Mouse (Mus musculus) right cerebral cortex, adult 2 months (tissue): ENCODE results near the gene Tm2d1.
"Not testable (repeated sequence)": the region's sequence is repeated elsewhere in the genome, so short reads cannot be mapped to it uniquely, and the experiment has no call there.

Experiments used
- DNase-seq, 2 experiments: peaks; one replicate each; pipeline ENCODE4 v3.0.0; 2021 to 2022; ENCODE audit warnings: low spot score in 2 of 2

The Tm2d1 gene

GRCm38 (mm10) chr4:98382716-98383424 lies at the start of gene Tm2d1:
Gene Tm2d1, minus strand, starts transcription at chr4:98383306.
- DNase-seq, result peak; percentile 79 to 81

GRCm38 (mm10) chr4:98428371-98428770 lies 45.3 kb upstream of the Tm2d1 start:
- no peak for DNase-seq

GRCm38 (mm10) chr4:98415150-98415549 lies 32.0 kb upstream of the Tm2d1 start:
- not testable (repeated sequence) for DNase-seq

DNA sequence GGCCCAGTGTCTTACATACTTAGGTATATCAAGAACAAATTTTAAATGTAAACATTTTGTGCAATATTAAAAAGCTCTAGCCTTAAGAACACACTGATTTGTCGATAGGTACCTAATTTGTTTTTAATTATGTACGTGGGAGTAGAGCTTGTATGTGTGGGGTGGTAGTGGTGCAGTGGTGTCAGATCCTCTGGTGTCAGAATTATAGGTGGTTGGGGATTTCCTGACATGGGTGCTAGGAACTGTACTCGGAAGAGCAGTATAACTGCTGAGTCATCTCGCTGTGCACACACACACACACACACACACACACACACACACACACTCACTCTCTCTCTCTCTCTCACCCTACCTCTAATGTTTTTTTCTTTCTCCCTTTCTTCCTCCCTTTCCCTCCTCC lies 25.3 kb upstream of the Tm2d1 start:
- no peak for DNase-seq

DNA sequence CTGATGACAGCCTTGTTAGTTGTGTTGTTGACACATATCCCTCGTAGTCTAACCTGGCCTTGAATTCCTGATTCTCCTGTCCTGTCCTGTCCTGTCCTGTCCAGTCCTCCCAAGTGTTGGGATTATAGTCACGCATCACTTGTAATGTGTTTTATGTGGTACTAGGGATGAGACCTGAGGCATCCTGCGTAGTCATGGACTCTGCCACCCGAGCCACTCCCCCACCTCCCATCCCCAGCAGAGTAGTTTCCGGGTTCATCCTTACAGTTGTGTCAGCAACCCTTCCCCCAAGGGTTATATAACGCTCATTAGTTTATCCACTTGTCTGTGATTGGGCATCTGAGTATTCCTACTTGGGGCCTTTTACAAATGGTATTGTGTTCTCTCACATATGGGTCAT lies 21.3 kb upstream of the Tm2d1 start:
- no peak for DNase-seq

- no peak for DNase-seq
Measured at GRCm38 (mm10) chr4:98403492-98403891, 20.4 kb upstream of the Tm2d1 start.

DNA sequence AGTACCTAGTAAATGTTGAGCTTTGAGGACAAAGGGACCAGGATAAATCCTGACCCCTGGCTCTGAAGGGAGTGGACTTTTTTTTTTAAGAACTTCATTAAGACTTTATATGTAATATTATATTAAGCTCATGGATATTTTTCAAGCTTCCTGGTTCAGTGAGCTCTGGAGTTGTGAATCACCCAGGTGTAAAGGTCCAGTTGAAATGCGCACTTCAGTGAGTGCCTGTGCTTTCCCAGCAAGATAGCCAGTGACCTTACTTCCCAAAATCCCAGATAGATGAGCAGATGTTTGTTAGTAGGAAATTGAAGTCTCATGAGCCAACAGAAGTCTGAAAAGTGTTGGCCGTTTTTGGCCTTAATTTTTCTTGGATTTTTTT lies 18.5 kb upstream of the Tm2d1 start:
- no peak for DNase-seq

DNA sequence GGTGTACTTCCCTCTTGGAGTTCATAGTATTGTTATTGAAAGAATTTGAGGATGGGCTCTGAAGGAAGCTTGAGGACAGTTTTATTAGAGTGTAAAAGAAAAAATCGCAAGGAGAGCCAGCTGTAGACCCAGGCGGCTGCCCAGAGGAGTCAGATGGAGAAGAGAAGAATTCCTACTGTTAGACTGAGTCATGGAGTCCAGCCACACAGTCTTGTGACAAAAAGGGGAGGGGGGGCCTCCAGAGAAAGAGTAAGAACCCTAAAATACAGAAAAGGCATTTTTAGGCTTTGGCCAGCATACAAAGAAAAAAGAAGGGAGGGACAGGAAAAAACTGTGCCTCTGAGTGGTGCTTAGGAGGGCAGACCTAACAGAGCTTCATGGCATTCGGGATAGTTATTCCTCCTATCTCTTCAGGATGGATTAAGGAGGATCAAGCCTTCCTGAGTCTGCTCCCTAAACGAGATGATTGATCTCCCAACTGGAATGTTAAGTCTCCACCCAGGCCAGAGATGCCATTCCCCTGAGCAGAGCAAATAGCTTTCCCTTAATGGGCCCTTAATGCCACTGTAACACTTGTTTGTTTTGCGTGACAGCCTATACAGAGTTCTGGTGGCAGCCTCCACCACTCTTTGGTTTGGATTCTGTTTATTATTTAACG lies 17.9 kb upstream of the Tm2d1 start:
- no peak for DNase-seq

DNA sequence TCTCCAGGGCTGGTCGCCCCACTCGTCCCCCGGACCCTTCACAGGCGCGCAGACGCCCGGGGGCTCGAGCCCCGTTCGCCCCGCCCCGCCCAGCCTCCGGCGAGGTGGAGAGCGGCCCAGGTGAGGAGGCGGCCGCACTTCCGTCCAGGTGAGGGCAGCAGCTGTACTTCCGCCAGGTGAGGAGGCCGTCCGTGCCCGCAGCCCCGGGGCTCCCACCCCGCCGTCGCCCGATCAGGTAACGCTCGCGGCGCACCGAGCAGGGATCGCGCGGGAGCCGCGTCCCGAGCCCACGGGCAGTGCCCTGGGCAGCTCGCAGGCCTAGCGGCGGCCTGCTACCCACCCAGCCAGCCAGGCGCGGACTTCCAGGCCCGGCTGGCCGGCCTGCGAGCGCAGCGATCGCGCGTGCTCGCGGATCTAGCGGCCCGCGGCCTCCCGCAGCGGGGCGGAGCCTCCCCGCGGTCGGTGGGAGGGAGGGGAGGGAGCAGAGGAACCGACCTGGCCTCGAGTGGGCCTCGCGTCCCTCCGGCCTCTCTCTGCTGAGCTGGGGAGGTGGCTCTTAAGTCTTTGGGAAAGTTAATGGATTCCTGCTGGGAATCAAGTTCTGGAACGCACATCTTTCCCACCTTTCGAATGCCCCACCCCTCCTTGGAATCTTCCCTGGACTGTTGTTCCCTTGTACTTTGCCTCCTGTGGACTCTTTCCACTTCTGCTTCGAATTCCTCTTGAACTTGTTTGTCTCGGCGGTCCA lies 12.8 kb upstream of the Tm2d1 start, which contains the start of gene Patj:
Gene Patj, plus strand, starts transcription at position 96 of the 748 bp plus-strand sequence.
- DNase-seq, result peak; percentile 40 to 69

- no peak for DNase-seq
Measured at GRCm38 (mm10) chr4:98395346-98395689, 12.2 kb upstream of the Tm2d1 start.

GRCm38 (mm10) chr4:98385036-98385435 lies 1.9 kb upstream of the Tm2d1 start:
- DNase-seq, result no peak

- no peak for DNase-seq
Measured at GRCm38 (mm10) chr4:98376943-98377342, 6.2 kb downstream of the Tm2d1 start.

- DNase-seq, result no peak
Measured at GRCm38 (mm10) chr4:98375401-98375800, 7.7 kb downstream of the Tm2d1 start.

DNA sequence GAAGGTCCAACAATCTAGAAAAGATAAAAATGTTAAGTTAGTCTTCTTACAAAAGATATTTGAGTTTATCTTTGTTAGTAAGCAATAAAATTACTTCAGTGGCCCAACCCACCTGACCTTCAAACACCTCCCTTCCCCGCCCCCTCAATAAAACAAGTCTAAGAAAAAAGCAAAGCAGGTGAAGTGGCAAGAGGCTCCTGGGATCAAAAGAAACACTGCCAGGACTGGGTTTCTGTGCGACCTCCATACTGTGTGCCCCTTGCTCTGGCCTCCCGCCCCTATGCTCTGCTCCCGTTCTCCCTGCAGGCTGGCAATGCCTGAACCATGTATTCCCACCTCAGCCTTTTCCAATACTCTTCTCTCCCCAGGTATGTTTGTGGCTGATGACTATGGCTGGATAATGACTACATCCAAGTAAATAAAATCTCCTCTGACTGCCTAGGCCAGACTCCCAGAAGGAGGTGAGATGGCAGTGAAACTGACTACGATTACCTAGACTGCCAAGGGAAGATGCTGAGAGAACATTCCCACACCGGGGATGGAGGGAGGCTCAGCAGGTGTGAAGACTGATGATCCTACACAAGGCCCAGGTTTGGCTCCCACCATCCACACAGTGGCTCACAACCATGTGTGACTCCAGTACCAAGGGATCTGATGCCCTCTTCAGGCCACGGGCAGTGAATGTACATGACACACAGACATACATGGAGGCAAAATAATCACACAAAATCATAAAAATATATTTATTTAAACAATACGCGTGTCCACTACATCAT lies 24.9 kb downstream of the Tm2d1 start:
- no peak for DNase-seq

GRCm38 (mm10) chr4:98348580-98348979 lies 34.5 kb downstream of the Tm2d1 start:
- DNase-seq, result no peak

DNA sequence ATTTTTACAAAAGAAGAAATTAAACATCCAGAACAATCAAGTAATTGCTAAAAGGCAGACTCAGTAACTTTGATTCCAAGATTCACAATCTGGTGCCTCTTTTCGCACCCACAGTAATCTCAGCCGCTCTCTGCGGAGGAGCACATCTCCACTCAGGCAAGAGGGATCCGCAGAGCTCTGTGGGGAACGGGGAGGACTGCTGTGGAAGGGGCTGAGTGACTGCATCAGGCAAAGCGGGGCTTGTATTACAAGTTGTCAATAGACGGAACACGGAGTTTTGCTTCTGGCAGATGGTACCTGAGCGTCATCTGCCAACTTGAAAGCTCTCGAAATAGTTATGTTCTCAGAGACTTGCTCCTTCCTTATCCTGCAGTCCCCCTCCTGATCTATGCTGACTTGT lies 37.3 kb downstream of the Tm2d1 start:
- peak; percentile 40 to 67 for DNase-seq

- DNase-seq, result no peak
Measured at GRCm38 (mm10) chr4:98339992-98340564, 43.0 kb downstream of the Tm2d1 start.

DNA sequence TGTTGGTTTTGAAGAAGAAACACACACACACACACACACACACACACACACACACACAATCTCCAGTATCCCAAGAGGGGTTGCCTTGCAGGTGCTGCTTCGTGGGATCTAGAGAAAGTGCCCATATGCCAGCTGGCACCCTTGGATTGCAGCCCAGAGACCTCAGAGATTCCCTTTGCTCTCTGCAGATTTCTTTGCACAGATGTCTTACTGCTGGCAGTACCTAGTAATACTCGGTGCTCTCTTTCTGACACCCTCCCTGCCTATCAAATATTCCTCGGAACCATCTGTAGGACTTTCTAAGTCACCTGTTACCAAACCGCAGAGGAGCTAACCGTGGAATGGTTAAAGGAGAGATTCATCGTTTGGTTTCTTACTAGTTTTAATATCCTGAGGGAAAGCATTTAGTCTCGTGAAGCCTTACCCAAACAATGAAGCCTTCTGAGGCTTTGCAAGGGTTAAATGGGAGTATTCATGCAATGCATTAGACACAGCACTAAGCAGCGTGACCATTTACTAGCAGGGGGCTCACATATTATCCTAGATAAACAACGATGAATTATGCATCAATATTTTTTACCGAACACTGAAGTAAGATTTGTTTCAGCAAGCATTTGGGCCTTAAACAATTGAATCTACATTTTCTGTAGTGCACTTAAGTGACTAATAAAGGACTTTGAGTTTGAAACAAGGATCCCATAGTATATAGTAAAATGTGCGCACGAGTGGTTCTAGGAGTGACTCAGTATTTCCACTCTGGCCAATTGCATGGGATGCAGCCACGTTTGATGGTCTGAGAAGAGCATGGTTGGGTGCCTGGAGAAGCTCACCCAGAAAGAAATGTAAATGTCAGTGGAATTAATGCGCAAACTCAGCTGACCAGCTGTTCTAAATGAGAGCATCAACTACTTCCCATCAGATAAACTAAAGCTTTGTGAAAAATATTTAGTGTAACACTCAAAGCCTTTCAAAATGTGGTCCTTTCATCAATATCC lies 44.2 kb downstream of the Tm2d1 start:
- DNase-seq, result no peak

DNA sequence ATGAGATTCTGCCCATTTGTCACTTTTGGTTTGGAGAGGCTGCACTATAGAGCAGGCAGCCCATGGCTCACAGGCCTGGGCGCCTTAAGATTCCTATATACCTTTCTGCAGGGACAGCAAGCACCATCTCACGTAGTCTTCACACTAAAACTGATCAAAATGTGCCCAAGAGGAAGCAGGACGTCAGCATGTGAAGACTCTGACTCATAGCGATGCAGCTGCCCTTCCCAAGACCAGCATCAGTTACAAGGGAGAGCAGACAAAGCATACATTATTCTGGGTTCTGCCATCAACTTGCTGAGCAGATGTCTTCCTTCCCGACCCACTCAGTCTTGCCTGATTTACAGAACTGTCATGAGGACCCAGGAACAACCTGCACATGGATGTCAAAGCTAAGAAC lies 45.9 kb downstream of the Tm2d1 start:
- no peak for DNase-seq

GRCm38 (mm10) chr4:98335726-98336125 lies 47.4 kb downstream of the Tm2d1 start:
- no peak for DNase-seq
